Mouse (Mus musculus) testis, adult 2 months (tissue): ENCODE results near the gene Gm10663.

Experiments
- CTCF ChIP-seq: fragments of 200-500 bp; IDR thresholded peaks from 2 replicates; pipeline ENCODE4 v1.5.1; 2012; ENCODE audit warnings: low read depth, mild to moderate bottlenecking, inconsistent platforms, low read length, moderate library complexity; ENCODE audit not compliant: control insufficient read depth, insufficient read depth, insufficient replicate concordance
- POLR2A ChIP-seq: fragments of 200-500 bp; IDR thresholded peaks from 2 replicates; pipeline ENCODE4 v1.6.1; 2012; ENCODE audit warnings: low read depth, mild to moderate bottlenecking, inconsistent platforms, low read length, moderate library complexity; ENCODE audit not compliant: control insufficient read depth

DNA sequence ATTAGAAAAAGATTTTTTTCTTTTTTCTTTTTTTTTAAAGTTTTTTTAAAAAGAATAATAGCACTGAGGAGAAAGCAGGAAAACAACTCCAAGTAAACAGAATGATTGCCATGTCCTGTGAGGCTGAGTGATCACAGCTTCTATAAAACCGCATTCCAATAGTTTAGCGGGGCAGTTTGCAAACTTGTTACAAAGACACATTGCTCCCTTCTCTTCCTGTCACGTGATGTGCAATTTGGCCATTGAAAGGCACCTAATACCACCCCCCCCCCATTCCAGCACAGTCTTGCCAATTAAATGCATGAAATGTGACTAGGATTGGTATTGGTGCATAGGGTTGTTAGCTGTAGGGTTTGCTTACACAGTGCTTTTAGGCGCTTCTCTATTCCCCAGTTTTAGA, 3.8 kb upstream of the Gm10663 start:
- TF ChIP-seq CTCF (no peak), POLR2A (no peak)
